Mouse (Mus musculus) layer of hippocampus, postnatal 25 days (tissue): ENCODE measurements around the gene Fam102b. TPM values are rescaled to one million over a fixed set of nuclear protein-coding genes. Genes with fewer than 3 reads are reported as not detected.

Source experiments
- DNase-seq, 2 experiments: peaks; one replicate each; pipeline ENCODE4 v3.0.0; 2022; ENCODE audit warnings: mixed read lengths in 2 of 2, low spot score in 1 of 2; ENCODE audit errors: extremely low spot score in 1 of 2
- total RNA-seq, 2 experiments: library from RNA; stranded (reverse); gene quantifications; 2 replicates each; pipeline ENCODE4 v1.2.3; 2021

Fam102b gene
- total RNA-seq, 2 experiments from 2014 or later: 28.7 to 29.2 TPM

DNA sequence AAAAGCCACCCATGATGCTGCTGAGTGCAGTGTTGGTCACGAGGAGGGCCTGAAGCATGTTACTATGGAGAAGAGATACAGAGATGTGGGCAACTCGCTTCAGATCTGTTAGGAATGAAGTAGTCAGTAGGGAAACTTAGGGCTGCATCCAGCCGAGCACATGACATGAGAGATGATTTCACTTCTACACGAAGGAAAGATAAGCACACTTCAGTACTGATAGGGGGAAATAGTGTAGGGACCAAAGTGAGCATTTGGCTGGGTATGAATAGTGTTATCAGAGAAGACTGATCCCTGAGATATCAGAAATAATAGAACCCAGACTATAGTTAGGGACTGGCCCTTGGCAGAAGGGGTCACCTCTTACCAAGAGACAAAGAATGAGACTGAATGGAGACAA is 14.8 kb downstream of the Fam102b start:
- DNase-seq: no peak

DNA sequence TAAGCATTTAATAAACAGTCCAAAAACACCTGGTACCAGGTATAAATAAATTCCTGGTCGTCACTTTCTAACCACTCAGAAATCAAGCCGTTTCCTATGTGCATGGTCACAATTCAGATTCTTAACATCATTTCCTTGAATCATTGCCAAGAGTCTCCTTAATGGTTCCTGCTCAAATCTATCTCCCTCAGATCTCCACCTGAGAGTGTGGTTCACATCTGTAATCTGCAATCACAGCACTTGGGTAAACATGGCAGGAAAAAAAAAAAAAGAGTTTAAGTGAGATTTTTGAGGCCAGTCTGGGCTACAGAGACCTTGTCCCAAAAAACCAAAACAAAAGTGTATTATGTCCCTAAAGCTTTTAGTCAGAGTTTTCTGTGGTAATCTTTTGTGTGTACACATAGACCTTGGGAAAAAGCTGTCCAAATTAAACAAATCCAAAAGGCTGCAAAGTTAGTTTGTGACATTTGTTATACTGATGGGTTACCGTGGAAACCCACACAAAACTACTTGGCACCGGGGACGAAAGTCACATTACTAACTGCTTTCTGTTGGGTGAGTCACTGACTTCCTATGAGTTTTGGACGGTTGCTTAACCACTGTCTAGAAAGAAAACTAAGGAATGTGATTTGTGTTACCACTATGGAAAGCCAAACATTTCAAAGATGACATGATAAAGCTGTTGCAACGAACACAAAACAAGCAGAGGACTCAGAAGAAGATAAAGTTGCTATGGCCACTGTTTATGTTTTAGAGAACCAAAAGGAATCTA is 16.7 kb downstream of the Fam102b start:
- no peak for DNase-seq

DNA sequence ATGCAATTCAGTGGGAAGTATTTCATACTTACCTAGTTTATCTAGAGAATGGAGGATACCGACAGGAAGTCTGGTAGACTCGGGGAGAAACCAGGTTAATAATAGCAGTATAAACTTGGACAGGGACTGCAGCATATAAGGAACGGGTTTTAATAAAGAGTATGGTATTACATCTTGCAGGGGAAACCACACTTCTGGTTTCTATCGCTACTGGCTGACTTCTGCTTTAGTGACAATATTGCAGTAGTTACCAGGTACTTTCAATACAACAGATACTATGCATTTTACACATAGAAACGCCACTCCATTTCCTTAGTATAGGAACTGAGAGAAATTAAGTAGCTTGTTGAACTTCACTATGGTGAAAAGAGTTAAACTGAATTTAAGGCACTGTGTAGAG is 19.2 kb downstream of the Fam102b start:
- no peak for DNase-seq

DNA sequence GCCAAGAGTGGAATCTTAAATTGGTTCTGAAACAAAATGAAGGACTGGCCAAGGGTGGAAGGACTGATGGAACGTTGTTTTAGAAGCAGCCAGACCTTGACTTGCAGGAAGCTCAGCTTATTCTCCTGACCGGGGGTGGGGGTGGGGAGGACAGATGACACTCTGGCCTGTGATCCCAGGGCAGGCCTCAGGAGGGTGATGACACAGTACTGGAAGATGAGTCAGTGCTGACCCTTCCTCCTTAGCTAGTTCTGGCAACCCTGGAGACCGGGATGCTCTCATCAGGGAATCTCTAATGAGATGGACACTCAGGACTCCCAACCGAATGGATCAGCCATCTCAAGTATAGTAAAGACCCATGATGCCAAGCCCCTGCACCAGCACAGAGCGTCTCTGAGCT is 21.6 kb downstream of the Fam102b start:
- no peak for DNase-seq

DNA sequence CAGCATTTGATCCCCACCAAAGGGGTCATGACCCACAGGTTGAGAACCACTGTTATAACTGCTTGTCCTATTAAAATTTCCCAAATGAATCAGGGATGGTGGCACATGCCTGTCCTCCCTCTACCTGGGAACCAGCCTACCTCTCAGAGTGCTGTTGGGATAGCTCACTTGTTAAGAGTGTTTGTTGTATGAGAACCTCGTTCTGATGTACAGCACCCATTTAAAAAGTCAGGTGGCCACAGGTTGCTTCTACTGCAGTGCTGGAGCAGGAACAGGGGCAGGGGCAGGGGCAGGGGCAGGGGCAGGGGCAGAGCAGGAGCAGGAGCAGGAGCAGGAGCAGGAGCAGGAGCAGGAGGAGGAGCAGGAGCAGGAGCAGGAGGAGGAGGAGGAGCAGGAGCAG is 28.2 kb downstream of the Fam102b start:
- no peak for DNase-seq

DNA sequence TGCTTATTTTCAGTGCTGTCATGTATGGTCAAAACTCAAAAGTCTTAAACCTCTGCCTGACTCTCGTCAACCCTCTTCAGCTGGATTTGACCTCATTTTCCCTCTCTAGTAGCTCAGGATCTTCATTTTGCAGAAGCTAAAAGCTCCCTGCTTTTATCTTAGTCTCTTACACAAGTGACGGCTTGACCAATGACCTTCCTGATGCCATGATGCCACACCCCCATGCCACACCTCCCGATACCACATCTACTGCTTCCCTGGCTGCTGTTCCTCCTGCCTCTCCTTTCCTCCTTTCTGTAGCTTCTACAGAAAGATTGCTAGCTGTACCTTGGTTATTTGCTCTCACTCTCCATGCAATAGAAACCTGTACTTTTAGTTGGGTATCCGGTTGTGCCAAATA is 29.6 kb downstream of the Fam102b start:
- no peak for DNase-seq

DNA sequence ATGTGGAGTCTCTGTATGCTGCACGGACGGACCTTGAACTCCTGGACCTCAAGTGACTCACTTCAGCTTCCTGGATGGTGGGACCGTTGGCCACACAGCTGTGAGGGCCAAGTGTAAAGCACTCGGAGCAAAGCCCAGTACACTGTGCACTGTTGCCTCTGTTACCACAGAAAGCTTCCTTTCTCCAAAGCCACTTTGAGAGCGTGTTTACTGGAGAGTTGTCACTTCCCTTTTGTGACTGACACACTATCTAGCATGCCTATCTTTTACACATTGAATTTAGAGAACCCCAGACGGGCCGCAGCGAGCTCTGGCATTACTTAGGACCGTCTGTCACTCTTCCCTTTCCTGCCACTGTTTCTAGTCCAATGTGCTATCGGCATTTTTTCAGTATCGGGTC is 30.1 kb downstream of the Fam102b start:
- DNase-seq: no peak

DNA sequence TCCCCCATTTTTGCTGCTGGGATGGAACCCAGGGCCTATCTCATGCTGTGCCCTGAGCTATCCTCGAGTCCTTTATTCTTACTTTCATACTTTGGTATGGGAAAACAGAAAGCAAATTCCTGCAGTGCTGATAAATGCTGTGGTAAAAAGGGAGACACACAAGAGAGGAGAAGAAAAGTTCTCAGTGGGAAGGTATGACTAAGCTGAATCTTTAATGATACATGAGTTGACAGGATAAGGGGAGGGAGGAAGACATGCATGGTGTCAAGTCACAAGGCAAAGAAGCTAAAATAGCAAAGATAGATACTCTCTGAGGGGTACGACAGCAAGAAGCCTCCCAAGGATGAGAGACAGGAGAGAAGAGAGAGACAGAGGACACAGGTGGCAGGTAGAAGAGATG is 32.0 kb downstream of the Fam102b start:
- no peak for DNase-seq

DNA sequence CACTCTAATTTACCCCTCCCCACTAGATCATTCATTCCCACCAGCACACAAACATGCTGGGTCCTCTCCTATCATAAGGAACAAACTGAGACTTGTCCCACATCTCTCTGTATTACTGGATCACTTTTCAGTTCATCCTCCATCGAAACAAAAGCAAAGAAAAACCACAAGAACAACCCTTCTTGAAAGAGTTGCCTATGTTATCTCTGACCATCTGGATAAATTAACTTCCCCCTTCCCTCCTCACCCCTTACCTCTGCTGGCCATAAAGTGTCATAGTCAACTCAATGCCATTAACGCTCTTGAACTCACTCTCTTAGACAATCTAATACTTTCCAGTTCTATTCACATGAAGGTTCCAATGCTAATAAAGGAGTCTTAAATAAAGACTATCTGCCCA is 32.9 kb downstream of the Fam102b start:
- DNase-seq: no peak

DNA sequence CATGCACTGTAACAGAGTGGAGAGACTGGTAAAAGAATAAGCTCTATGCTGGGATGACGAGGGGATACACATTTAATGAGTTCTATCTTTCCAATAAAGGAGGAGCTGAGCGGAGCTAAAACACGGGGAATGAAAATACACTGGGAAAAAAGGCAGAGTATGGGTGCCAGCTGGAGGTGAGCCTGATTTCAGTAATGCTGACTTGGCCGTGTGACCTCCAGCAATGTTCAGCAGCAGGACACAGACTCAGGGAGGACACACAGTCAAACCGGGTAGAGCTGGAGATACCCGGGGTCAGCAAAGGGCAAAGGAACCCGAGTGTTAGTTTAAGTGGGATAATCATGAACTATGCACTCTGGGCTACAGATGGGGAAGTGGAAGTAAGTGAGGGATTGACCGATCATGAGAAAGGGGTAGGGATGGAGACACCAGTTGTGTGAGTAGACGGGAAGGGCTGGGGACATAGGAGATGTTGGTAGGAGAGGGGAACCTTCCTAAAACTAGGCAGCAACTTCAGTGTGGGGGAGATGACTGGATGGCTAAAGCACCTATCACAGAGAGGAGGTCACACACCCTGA is 37.3 kb downstream of the Fam102b start:
- no peak for DNase-seq

DNA sequence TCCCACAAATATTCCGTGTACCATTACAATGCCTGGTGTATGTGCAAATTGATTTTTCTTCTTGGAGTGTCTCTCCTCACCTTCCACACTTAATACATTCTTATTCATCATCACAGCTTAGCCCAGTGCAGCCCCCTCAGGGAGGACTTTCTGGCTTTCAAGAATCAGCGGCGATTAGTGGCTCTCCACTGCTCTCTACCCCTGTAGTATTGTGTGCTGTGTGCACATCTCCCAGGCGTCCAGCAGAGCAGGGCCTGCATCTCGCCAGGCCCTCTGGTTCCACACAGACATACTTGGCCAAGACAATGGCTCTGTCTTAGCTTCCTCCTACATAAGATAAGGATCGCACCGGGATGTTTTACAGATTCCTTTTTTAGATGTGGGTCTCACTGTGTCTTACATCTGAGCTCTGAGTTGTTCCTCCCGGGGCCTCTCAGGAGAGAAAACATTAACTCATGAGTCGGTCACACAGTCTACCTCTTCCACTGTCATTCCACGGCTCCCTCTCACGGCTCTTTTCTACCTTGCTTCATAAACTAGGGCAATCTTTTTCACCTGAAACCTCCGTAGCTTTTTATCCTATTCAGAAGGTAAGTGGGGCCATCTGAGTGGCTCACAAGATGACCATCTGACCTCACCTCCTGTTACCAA is 40.3 kb downstream of the Fam102b start:
- DNase-seq: no peak

DNA sequence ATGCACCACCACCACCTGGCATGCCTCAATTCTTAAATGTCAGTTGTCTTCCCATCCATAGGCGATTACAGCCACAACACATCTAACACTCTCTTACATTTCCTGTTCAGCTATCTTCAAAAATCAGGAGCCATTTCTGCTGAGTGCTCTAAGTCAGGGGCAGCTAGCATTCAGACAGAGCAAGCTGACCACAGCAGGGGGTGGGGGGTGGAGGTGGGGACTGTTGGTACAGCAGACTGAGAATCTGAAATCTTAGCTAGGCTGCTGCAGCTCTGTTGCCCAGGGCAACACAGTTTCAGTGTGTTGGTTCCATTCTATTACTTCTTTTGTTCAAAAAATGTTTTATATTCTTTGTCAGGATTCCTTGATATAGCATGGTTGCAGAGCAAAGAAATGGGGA is 40.9 kb downstream of the Fam102b start:
- DNase-seq: no peak

DNA sequence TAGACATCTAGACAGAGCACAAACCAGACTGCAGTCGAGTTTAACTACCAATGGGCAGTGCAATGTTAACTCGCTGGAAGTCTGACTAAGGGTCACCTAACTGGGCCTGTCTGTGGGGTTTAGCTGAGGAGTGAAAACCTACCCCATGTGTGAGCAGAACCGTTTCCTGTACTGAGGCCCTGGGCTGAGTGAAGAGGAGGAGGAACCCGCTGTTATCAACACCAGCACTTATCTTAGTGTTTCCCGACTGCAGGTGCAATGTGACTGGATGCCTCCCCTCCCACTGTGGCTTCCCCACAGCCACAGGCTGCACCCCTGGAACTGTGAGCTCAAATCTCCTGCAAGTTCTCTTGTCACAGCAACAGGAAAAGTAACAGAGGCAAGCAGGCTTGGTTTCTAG is 43.4 kb downstream of the Fam102b start:
- no peak for DNase-seq

DNA sequence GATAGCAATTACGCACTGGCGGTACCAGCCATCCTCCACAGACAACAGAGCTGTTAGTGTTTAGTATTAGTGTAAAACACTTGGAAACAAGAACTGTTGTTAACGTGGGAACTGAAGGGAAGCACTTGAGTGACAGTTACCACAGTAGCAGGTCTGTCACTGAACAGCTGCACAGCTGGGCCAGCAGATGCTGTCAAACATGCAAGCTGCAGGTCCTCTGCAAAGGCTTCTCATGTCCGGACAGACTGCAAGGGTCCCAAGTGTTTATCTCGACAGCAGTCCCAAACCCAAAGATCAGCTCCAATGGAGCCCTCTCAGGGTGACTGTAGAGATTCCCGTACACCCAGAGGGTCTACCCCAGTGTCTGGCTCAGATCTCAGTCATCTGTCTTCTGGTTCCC is 45.5 kb downstream of the Fam102b start:
- DNase-seq: no peak

DNA sequence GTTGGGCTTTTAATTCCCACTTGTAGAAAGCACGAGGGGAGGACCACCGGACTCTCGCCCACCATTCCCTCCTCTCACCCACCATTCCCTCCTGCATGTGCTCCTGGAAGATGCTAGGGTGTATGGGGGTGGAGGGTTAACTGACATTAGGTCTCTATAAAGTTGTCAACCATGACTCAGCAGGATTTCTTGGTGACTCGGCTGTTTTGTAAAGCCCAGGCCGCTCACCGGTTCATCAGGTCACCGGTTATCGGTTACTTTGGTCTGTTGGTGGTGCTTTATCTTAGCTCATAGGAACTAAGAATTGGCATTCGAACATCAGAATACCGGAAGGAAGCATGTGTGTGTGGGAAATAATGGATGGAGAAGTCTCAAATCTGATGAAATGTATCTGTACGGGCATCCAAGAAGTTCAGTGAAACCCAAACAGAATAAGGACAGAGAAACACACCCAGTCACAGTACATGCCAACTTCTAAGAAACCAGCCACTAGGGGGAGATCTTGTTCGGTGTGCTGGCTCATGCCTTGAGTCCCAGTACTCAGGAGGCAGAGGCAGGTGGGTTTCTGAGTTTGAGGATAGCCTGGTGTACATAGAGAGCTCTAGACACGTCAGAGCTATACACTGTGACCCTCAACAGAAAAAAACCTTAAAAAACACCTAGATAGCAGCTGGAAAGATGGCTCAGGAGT is 49.9 kb downstream of the Fam102b start:
- DNase-seq: no peak

DNA sequence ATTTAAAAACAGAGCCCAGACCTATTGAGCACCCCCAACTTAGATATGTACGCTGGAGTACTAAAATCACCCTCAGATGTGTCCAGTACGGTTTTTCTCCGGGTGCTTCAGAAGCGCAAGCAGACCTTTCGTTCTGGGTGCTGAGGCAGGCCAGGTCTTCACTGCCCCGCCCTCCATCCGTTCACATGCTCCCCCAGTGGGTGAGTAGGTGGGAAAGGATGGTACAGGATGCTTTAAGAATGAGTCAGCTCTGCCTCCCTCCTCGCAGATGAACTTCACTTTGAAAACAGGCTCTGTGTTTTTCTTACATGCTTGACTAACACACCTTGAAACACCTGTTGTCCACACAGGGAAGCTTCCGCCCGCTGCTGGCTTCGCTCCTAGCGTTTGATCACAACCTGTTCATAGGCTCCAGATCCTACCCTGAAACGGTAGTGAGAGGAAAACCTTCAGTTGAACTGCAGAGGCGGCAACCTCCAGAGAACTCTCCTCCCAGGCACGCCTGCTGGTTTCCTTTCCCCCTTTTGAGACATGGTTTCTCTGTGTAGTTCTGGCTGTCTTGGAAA is 52.4 kb downstream of the Fam102b start:
- no peak for DNase-seq

DNA sequence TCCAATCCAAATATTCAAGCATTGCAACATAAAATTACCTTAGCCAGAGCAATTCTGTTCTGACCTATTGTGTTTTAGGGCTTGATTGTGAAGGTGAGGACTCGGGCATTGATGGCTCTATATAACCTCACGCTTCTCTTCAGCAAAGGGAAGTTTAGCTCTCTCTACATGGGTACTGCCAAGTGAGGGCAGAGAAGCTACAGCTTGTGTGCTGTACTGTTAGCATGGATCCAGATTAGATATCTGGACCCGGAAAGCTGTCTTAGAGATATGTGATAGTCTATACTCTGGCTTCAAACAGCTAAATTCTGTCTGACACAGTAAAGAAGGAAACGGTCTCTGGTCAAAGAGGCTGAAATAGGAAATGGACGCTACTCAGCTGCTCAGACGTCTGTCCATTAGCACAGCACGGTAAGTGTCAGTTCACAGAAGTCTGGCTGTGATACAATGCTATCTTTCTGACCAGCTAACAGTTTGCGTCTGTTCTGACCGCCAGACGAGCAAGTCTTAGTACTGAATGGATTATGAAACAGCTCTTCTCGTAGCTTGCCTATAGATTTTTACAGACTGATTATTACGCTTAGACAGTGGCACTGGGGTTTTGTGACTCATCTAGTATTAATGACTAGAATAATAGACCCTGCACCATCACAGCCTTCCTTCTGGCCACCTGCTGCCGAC is 53.3 kb downstream of the Fam102b start:
- no peak for DNase-seq

DNA sequence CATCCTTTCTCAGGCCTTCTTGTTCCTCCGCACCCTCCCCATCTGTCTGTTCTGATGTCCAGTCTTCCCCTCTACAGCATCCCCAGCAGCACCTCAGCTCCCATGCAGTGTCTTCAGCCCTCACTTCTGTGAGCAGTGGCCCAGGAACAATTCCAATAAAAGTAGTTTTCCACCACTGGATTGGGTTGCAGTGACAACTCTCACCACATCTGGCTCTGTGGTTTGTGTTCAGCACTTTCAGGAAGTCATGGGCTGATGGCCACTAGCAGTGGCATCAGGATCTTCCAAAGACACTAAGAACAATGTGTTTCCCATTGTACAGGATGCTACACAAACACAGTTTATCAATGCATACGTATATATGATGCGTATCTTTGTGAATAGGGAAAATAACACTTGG is 61.4 kb downstream of the Fam102b start:
- no peak for DNase-seq

DNA sequence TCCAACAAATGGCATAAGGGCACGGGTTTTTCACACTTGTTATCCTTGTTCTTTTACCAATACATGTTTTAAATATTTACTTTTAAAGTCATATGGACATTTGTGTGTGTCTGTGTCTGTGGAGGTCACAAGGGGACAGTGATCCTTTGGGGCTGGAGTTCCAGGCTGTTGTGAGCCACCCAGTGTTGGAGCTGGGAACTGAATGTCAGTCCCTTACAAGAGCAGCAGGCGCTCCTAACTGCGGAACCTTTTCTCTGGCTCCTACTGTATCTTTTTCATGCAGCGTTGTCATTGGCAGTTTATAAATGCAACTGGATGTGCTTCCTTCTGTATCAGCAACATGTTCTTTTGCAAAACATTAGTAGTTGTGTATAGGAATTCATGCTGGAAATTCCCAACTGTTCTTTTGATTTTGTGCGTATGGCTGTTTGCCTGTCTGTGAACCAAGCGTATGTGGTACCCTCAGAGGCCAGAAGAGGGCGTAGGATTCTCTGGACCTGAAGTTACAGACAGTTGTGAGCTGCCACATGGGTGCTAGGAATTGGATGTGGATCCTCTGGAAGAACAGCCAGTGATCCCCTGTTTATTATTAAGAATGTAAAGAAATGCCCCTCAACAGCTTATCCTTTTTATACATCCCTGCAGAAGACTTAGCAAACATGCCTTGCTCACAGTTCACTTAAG is 62.9 kb downstream of the Fam102b start:
- no peak for DNase-seq

DNA sequence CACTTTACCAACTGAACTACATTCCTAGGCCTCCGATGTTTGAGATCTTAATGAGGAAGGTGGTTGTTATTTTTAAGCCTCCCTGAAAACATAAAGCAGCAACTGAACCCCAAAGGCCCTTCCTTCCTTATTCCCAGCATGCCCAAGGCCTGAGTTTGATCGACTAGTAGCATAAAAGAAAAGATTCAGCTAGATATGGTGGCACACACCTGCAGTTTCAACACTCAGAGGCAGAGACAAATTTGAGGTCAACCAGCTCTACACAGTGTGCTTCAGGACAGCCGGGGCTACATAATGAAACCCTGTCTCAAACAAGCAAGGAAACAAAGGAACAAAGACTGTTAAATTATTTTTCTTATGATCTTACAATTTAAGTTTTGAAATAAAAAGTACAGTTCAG is 63.6 kb downstream of the Fam102b start:
- DNase-seq: no peak
